Mouse (Mus musculus) heart, embryonic 16.5 days (tissue): ENCODE measurements around the gene Esam. TPM values are rescaled to one million over a fixed set of nuclear protein-coding genes. Genes with fewer than 3 reads are reported as not detected.

Experiments
- ATAC-seq: fragments of 200-750 bp; cut with Nextera tagmentation; replicated peaks from 2 replicates; pipeline ENCODE4 v1.8.0; 2017; ENCODE audit warnings: moderate number of reproducible peaks; ENCODE audit not compliant: insufficient read depth, low FRiP score; ENCODE audit errors: extremely low read depth
- H3K27ac ChIP-seq: fragments of 300-500 bp; sonication (generic); 2 replicates; pipeline ENCODE4 v1.5.1; 2014; ENCODE audit warnings: mild to moderate bottlenecking, low read length, control low read depth, moderate library complexity
- H3K27me3 ChIP-seq: fragments of 300-500 bp; sonication (generic); 2 replicates; pipeline ENCODE4 v1.6.1; 2014; ENCODE audit warnings: low read length, mixed read lengths; ENCODE audit not compliant: control insufficient read depth, insufficient read depth
- H3K36me3 ChIP-seq: fragments of 300-500 bp; sonication (generic); 2 replicates; pipeline ENCODE4 v1.6.1; 2014; ENCODE audit not compliant: control insufficient read depth, insufficient read depth
- H3K4me1 ChIP-seq: fragments of 300-500 bp; sonication (generic); 2 replicates; pipeline ENCODE4 v1.6.1; 2014; ENCODE audit warnings: low read length, mixed read lengths; ENCODE audit not compliant: control insufficient read depth, insufficient read depth
- H3K4me2 ChIP-seq: fragments of 300-500 bp; sonication (generic); 2 replicates; pipeline ENCODE4 v1.6.1; 2014; ENCODE audit warnings: low read depth, mild to moderate bottlenecking, control low read depth, low read length
- H3K4me3 ChIP-seq: fragments of 300-500 bp; sonication (generic); 2 replicates; pipeline ENCODE4 v1.5.1; 2014; ENCODE audit warnings: mild to moderate bottlenecking, control low read depth, low read length
- H3K9ac ChIP-seq: fragments of 300-500 bp; sonication (generic); 2 replicates; pipeline ENCODE4 v1.6.1; 2014; ENCODE audit warnings: low read length, control low read depth
- H3K9me3 ChIP-seq: fragments of 300-500 bp; sonication (generic); replicated peaks from 2 replicates; pipeline ENCODE4 v1.6.1; 2016; ENCODE audit warnings: low read length; ENCODE audit not compliant: control insufficient read depth
- WGBS: fragments of 180-500 bp; shearing (Covaris S2); extraction: QIAGEN DNeasy Blood & Tissue Kit; methylation state at CpG from one replicate; pipeline ENCODE4 v1.1.7; 2014; 5-methylcytosine and 5-hydroxymethylcytosine counted together
- polyA plus RNA-seq: library from polyadenylated mRNA; unstranded; fragments of >200 nt; fragmentation: Nextera tagmentation; extraction: Ambion mirVana; gene quantifications from 2 replicates; pipeline ENCODE4 v1.2.1, GENCODE M21; 2015

Gene Esam
- polyA plus RNA-seq, 1 experiment from 2014 or later = 92.1 TPM

- Histone ChIP-seq H3K36me3 (no peaks in the 10 kb centered on the region), H3K9ac (no peak overlapping the region), H3K27me3 (no peaks in the 10 kb centered on the region), H3K4me3 (no peak overlapping the region), H3K4me1 (no peaks in the 10 kb centered on the region), H3K9me3 (no peaks in the 10 kb centered on the region), H3K27ac (no peak overlapping the region), H3K4me2 (no peak overlapping the region)
- ATAC-seq = no peak
- WGBS = 95% methylated on average over 1 of the region's 1 CpGs
Measured at GRCm38 (mm10) chr9:37501170-37501569, 26.7 kb upstream of the Esam start.

- Histone ChIP-seq H3K27ac (no peak overlapping the region), H3K4me1 (no peaks in the 10 kb centered on the region), H3K36me3 (no peaks in the 10 kb centered on the region), H3K4me3 (no peak overlapping the region), H3K9ac (no peak overlapping the region), H3K4me2 (no peak overlapping the region), H3K9me3 (no peaks in the 10 kb centered on the region), H3K27me3 (no peaks in the 10 kb centered on the region)
- ATAC-seq = no peak
Measured at GRCm38 (mm10) chr9:37504348-37504747, 23.5 kb upstream of the Esam start.

DNA sequence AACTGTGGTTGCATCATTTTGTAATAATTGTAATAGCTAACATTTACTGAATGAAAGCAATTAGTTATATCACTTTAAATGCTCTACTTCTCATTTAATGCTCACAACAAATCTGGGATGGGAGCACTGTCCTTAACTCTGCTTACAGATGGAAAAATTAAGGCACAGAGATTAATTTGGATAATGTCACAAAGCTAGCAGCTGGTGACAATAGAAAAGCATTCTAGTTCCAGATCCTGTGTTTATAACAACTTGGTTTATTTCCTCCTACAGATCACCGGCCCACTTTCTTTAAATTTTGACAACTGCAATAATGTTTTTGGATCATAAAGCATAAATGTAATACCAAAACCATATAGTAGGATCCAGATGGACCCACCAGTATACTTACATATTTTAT lies 21.9 kb upstream of the Esam start:
- Histone ChIP-seq H3K27ac (no peak overlapping the region), H3K9me3 (no peaks in the 10 kb centered on the region), H3K36me3 (no peaks in the 10 kb centered on the region), H3K9ac (no peak overlapping the region), H3K4me1 (no peaks in the 10 kb centered on the region), H3K4me3 (no peak overlapping the region), H3K27me3 (no peaks in the 10 kb centered on the region), H3K4me2 (no peak overlapping the region)
- 85% methylated on average over 1 of the region's 1 CpGs for WGBS
- no peak for ATAC-seq

DNA sequence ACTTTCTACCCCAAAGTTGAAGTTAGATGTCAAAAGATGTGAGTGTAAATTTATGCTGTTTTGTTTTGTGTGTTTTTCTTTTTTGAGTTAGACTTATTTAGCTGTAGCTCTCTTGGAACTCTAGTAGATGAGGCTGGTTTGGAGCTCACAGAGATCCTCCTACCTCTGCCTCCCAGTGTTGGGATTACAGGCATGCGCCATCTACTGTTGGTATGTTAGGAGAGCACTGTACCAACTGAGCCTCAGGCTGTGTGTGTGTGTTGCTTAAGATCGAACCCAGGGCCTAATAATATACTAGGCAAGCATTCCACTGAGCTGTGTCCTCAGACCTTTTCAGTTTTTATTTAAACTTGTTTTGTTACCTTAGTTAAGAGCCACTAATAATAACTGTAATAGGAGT lies 15.8 kb upstream of the Esam start:
- WGBS = 87% methylated on average over 2 of the region's 2 CpGs
- H3K36me3 ChIP-seq = no peaks in the 10 kb centered on the region

DNA sequence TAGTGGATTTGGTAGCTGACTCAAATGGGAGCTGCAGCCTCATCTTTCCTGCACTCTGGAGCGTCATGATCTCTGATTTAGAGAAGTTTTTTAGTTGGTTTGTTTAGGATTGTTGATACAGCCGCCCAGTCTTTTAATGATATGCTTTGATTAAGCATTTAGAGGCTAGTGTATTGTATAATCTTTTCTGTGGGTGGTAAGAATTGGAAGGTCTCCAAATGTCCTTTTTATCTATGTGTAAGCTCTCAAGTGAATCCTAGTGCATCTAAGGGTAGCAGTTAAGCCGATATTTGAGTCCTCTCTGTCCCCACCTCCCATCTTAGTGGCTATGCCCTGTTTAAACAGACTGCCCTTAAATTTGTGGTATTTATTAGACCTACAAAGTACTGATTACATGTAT lies 13.4 kb upstream of the Esam start:
- ATAC-seq = no peak
- Histone ChIP-seq H3K9me3 (no peaks in the 10 kb centered on the region), H3K27me3 (no peaks in the 10 kb centered on the region), H3K36me3 (peaks cover 7% of the 10 kb centered on the region; the same call in 1 of the 2 replicates), H3K9ac (no peak overlapping the region), H3K4me1 (peaks cover 11% of the 10 kb centered on the region), H3K4me2 (no peak overlapping the region), H3K4me3 (no peak overlapping the region), H3K27ac (no peak overlapping the region)
- 64% methylated on average over 3 of the region's 3 CpGs for WGBS

More for the DNA sequence above, 15.8 kb upstream of the Esam start:
- Histone ChIP-seq H3K9me3 (no peaks in the 10 kb centered on the region), H3K4me3 (no peak overlapping the region), H3K4me1 (peaks cover 11% of the 10 kb centered on the region), H3K4me2 (no peak overlapping the region), H3K27ac (no peak overlapping the region), H3K27me3 (no peaks in the 10 kb centered on the region), H3K9ac (no peak overlapping the region)
- ATAC-seq = no peak

- Histone ChIP-seq H3K27ac (no peak overlapping the region), H3K27me3 (no peaks in the 10 kb centered on the region), H3K9ac (no peak overlapping the region), H3K4me3 (no peak overlapping the region), H3K9me3 (no peaks in the 10 kb centered on the region), H3K36me3 (peaks cover 18% of the 10 kb centered on the region), H3K4me2 (no peak overlapping the region), H3K4me1 (peaks cover 11% of the 10 kb centered on the region)
- 65% methylated on average over 1 of the region's 1 CpGs for WGBS
- ATAC-seq = no peak; the same call in 1 of the 2 replicates
Measured at GRCm38 (mm10) chr9:37517467-37517866, 10.4 kb upstream of the Esam start.

DNA sequence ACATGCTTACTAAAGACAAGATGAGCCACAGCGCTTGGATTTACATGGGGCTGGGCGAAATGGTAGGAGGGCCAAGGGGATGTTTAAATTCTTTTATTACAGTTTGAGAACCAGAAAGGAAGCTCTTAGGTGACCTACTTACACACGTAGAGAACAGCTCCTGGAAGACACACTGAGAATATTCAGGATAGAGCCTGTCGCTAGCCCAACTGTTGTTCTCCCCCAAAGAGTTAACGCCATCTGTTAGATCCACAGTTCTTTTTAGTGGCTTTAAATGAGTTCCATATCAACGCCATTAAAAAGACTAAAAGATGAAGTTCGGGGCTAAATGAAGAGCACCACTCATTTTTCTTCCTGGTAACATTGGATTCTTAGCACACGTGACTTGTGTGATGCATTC lies 8.9 kb upstream of the Esam start:
- Histone ChIP-seq H3K4me3 (no peak overlapping the region), H3K27ac (no peak overlapping the region), H3K36me3 (peaks cover 27% of the 10 kb centered on the region), H3K9me3 (no peaks in the 10 kb centered on the region), H3K4me2 (no peak overlapping the region), H3K9ac (no peak overlapping the region), H3K4me1 (peaks cover 10% of the 10 kb centered on the region), H3K27me3 (no peaks in the 10 kb centered on the region)
- no peak for ATAC-seq
- WGBS = 93% methylated on average over 8 of the region's 8 CpGs

DNA sequence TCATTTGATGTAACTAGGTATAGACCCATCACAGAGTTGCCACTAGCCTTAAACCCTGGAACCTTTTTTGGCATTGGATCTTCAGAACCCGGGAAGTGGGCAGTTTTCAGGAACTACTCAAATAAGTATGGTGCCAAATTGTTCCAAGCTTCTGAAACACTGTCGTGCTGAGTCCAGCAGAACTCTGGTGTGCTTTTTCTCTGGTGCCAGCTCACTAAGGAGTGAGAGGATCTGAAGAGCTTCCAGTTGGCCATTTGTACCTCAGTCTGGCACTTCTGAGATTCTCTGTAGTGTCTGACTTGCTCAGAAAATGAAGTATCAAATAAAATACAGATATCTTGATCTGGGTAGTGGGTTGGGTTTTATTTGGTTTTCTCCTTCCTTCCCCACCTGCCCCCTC lies 7.9 kb upstream of the Esam start:
- Histone ChIP-seq H3K4me2 (no peak overlapping the region), H3K9me3 (no peaks in the 10 kb centered on the region), H3K36me3 (peaks cover 28% of the 10 kb centered on the region), H3K27me3 (no peaks in the 10 kb centered on the region), H3K4me1 (peaks cover 5% of the 10 kb centered on the region), H3K9ac (no peak overlapping the region), H3K4me3 (no peak overlapping the region), H3K27ac (no peak overlapping the region)
- 88% methylated on average over 2 of the region's 2 CpGs for WGBS
- no peak for ATAC-seq

DNA sequence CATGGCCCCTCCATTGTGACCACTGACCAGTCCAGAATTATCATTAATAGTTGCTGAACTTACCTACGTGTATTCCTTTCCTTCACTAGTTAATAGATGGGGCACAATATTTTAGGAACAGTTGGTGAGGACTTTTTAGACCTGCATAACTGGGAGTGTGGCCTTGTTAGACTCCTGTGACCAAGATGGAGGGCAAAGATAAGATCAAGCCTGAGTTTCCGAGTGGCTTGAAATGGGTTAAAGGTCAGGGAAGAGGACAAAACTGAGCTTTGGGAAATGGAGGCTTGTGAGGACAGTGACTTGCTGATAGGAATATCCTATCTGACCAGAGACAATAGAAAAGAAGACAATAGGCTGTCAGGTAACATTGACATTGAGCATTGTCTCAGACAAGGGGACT lies 2.4 kb upstream of the Esam start:
- peaks cover 21% of the 10 kb centered on the region for H3K36me3 ChIP-seq
- H3K9ac ChIP-seq = no peak overlapping the region
- H3K27ac ChIP-seq = no peak overlapping the region
- H3K4me1 ChIP-seq = peaks cover 22% of the 10 kb centered on the region
- peaks cover 13% of the 10 kb centered on the region for H3K27me3 ChIP-seq
- ATAC-seq = no peak
- H3K9me3 ChIP-seq = no peaks in the 10 kb centered on the region
- 72% methylated on average over 2 of the region's 2 CpGs for WGBS
- no peak overlapping the region for H3K4me3 ChIP-seq
- H3K4me2 ChIP-seq = no peak overlapping the region
